Mouse (Mus musculus) left cerebral cortex, postnatal 36 days (tissue): Measurements from ENCODE around the gene Gm49380. TPM values are rescaled to one million over a fixed set of nuclear protein-coding genes. Genes with fewer than 3 reads are reported as not detected.

Experiments used
- DNase-seq, 2 experiments: peaks; one replicate each; pipeline ENCODE4 v3.0.0; 2021 to 2022; ENCODE audit warnings: low spot score in 2 of 2, mixed read lengths in 1 of 2
- intact Hi-C: fragments of 180-260 bp; cut with DNase I; formaldehyde crosslinking; loops from one replicate; pipeline ENCODE4 v1.15.1; 2025
- total RNA-seq, 2 experiments: library from RNA; stranded (reverse); gene quantifications; 2 replicates each; pipeline ENCODE4 v1.2.3; 2021

Gm49380 gene
- total RNA-seq, 2 experiments from 2014 or later: 1.0 TPM; not detected in 1

DNA sequence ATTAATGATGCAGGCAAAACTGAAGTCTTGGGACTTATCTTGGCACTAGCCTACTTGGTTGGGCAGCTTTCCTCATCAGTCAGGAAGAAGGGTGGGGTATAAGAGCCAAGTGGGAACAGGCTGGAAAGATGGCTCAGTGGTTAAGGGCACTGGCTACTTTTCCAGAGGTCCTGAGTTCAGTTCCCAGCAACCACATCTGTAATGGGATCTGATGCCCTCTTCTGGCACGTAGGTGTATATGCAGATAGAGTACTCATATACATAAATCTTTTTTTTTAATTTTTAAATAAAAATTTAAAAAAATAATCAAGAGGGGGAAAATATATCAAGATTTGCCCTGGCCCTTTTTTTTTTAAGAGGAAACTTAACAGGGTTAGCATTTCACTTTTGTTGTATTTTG is 48.1 kb downstream of the Gm49380 start:
- no peak for DNase-seq
- intact Hi-C loops: no loop called here

DNA sequence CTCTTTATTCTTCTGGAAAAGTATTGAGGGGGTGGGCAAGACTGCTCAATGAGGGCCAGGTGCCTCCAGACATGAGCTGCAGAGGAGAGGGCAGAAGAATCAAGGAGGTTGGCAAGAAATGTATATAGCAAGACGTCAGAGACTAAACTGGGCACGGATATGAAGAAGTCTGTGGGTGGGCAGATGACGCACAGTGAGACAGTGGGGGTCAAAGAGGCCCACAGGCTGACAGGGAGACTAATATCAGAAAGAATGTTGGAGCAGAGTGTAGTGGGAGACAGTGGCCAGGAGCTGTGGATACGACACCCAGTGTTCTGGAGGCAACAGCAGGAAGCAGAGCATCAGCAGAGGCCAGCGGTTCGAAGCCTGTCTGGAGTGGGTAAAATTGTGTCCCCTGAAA is 54.7 kb downstream of the Gm49380 start:
- intact Hi-C loops: no loop called here

DNA sequence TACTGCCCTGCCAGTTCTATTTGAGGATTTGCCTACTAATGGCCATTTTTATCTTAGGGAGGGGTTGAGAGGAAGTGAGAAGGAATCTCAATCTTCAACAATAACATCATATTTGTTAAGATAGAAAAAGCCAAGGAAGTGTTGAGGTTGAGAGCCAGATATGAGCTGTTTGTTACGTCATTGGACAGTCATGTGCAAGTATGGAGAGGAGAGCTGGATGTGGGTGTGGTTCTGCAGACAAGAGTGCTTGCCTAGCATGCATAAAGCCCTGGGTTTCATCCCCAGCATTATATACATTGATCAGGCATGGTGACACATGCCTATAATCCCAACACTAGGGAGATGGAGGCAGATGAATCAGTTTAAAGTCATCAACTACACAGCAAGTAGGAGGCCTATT is 59.4 kb downstream of the Gm49380 start:
- intact Hi-C loops: no loop called here

More for the DNA sequence above, 54.7 kb downstream of the Gm49380 start:
- DNase-seq: no peak

DNA sequence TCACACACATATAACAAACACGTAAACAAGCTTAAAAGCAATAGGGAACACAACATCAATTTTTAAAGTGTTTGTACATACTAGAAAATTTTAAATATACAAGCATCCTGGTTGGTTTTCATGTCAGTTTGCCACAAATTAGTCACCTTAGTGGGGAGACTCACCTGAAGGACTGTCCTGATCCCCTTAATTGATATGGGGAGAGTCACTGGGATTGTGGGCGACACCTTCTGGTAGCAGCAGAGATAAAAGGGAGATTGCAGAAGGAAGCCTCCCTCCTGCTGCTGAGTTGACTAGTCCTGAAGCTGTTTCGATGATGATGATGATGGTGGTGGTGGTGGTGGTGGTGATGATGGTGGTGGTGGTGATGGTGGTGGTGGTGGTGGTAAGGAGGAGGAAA is 60.4 kb downstream of the Gm49380 start:
- no peak for DNase-seq
- intact Hi-C loops: no loop called here

More for the DNA sequence above, 59.4 kb downstream of the Gm49380 start:
- DNase-seq: no peak

DNA sequence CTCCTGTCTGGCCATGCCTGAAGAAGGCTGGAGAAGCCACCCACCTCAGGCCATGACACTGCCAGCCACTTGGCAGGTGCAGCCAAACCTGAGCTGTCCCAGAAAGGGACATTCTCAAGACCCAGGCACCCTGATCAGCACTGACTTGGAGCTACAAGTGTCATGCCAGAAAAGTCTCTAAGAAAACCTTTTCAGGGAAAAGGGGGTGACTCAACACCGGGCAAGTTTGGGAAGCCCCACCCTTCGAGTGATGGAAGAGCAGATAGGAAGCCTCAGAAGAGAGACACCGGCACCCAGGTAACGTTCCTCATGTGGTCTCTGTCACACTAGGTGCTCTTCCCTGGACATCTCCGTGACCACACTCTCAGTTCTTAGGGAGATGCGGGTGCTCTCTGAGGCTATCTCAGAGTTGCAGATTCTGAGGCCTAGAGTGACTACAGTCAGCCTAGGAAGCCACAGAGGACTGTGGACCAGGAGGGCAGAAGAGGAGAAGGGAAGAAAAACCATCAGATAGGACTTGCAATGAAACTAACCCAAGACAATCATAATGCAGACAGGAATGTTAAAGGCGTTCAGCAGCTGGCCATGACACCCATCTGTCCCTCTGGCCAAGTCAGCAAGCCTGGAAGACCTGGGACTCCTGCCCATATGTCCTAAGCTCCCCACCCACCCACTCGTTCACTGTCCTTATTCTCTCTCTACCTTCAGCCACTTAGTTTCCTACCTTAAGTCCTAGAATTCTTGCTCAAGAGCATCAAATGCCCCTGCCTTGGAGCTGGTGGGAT is 63.7 kb downstream of the Gm49380 start:
- intact Hi-C loops: no loop called here

DNA sequence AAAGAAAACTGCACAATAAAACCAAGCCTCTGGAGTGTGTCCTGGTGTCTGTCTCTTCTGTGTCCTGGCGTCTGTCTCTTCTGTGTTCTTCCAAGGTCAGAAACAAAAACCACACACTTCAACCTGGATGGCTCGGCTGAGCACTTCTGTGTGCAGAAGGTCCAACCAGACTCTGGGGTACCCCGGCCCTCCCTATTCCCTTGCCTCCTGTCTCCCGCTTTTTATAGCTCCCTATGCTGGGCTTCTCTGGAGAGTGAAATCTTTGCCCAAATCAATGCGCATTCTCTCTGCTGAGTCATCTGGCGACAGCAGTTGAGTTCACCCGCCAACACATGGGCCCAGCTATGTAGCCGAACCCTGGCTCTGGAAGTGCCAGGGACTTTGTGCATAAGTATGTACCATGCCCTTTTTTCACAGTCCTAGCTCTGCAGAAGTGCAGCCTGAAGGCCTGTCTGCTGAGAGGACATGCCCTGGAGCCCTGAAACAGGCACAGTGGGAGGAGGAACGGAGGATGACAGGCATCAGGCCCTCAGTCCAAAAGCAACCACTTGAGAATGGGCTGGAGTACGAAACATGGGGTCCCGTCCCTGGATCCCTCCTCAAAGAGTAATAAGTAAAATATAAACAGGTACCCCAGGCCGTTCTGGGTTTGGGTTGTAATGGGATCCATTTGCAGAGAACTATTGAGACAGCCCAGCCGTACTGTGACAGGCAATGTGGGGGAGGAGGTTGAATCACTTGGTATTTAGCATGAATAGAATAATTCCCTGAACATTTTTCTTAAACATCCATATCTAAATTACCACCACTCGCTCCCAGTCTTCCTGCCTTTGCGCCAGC is 64.5 kb downstream of the Gm49380 start:
- intact Hi-C loops: no loop called here
- peak; percentile 65 to 73 for DNase-seq

More for the DNA sequence above, 63.7 kb downstream of the Gm49380 start:
- no peak for DNase-seq

DNA sequence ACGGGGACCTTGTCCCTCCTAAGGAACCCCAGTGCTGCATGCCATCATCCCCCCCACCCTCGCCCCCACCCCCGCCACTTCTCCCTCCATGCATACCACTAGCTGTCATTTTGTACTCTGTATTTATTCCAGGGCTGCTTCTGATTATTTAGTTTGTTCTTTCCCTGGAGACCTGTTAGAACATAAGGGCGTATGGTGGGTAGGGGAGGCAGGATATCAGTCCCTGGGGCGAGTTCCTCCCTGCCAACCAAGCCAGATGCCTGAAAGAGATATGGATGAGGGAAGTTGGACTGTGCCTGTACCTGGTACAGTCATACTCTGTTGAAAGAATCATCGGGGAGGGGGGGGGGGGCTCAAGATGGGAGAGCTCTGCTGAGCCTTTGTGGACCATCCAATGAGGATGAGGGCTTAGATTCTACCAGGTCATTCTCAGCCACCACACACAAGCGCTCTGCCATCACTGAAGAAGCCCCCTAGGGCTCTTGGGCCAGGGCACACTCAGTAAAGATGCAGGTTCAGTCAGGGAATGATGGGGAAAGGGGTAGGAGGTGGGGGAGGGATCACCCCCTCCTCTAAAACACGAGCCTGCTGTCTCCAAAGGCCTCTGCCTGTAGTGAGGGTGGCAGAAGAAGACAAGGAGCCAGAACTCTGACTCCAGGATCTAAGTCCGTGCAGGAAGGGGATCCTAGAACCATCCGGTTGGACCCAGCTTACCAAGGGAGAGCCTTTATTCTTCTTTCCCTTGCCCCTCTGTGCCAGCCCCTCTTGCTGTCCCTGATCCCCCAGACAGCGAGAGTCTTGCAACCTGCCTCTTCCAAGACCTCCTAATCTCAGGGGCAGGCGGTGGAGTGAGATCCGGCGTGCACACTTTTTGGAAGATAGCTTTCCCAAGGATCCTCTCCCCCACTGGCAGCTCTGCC is 65.5 kb downstream of the Gm49380 start:
- no peak for DNase-seq
- intact Hi-C loops: no loop called here

DNA sequence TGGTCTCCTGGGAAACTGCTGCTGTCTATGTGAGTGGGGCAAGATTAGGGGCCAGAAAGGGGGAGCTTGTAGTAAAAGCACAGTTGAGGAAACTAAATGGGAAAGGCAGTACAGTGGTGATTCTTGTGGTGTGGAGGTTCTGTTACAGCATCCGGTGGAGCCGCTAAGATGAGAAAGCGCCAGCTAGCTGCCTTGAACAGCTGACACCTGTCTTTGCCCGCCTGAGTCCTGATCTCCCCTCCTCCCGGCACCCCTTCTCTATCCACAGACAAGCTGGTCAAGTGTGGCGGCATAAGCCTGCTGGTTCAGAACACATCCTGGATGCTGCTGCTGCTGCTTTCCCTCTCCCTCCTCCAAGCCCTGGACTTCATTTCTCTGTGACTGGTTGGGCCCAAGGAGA is 66.2 kb downstream of the Gm49380 start:
- intact Hi-C loops: no loop called here
- DNase-seq: no peak

DNA sequence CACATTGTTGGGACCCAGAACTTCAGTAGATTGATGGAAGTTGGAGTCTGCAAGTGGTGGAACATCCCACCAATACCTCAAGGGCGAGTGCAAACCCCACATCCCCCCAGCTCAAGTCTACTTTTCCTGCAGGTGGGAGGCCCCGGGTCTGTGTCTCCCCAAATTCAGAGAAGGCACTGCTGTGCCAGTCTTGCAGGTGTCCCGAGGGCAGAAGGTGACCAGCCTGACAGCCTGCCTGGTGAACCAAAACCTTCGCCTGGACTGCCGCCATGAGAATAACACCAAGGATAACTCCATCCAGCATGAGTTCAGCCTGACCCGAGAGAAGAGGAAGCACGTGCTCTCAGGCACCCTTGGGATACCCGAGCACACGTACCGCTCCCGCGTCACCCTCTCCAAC is 66.9 kb downstream of the Gm49380 start:
- intact Hi-C loops: no loop called here
- no peak for DNase-seq

DNA sequence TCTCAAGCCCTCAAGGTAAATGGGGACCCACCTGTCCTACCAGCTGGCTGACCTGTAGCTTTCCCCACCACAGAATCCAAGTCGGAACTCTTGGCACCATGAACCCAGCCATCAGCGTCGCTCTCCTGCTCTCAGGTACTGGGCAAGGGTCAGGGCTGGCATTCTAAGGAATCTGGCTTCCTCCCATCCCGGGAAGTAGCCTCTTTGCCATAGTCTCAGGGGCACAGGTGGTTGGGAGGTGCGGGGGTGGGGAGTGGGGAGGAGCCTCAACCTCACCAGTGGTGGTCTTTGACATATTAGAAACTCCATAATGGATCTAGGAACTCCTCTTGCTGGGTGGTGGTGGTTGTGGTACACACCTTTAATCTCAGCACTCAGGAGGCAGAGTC is 67.4 kb downstream of the Gm49380 start:
- intact Hi-C loops: no loop called here

DNA sequence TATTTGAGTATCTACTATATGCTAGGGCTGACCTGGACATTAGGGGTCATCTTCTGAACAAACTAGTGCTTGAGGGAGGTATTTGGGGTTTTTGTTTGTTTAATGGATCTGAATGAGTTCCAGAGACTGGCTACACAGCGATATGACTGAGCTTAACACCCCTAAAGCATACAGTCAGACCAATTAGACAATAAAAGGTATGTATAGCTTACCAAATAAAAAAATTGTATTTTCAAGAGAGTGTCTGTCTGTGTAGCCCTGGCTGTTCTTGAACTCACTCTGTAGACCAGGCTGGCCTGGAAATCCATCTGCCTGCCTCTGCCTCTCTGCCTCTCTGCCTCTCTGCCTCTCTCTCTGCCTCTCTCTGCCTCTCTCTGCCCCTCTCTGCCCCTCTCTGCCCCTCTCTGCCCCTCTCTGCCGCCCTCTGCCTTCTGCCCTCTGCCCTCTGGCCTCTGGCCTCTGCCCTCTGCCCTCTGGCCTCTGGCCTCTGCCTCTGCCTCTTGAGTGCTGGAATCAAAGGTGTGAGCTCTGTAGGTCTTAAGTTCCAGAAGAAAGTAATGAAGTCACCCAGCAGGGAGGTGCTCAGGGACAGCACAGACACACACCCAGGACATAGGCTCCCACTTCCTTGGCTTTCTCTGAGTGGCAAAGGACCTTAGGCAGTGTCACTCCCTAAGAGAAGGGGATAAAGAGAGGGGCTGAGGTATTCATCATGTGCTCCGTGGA is 68.0 kb downstream of the Gm49380 start:
- intact Hi-C loops: no loop called here
- no peak for DNase-seq

More for the DNA sequence above, 67.4 kb downstream of the Gm49380 start:
- DNase-seq: no peak

DNA sequence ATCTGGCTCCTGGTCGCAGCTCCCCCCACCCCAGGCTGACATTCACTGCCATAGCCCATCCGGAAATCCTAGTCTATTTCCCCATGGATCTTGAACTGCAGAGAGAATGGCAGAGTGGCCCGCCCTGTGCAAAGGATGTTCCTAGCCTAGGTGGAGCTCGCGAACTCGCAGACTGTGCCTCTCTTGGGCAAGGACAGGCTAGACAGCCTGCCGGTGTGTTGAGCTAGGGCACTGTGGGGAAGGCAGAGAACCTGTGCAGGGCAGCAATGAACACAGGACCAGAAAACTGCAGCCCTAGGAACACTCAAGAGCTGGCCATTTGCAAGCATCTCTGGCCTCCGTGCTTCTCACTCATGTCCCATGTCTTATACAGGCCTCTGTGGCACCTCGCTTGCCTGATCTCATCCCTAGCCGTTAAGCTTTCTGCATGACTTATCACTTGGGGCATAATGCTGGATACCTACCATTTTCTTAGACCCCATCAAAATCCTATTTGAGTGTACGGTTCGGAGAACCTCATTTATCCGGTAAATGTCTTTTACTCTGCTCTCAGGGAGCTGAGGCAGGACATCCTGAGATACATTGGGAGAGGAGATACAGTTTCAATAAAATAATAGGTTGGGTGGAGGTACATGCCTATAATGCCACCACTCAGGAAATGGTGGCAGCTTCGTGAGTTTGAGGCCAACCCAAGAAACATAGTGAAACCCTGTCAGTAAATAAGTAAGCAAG is 68.7 kb downstream of the Gm49380 start:
- peak in 1 of 2 experiments; percentile 40 for DNase-seq
- intact Hi-C loops: loop anchor here (5.0 kb wide), 1 partner anchor 42 kb away; no protein-coding TSS in a partner anchor

DNA sequence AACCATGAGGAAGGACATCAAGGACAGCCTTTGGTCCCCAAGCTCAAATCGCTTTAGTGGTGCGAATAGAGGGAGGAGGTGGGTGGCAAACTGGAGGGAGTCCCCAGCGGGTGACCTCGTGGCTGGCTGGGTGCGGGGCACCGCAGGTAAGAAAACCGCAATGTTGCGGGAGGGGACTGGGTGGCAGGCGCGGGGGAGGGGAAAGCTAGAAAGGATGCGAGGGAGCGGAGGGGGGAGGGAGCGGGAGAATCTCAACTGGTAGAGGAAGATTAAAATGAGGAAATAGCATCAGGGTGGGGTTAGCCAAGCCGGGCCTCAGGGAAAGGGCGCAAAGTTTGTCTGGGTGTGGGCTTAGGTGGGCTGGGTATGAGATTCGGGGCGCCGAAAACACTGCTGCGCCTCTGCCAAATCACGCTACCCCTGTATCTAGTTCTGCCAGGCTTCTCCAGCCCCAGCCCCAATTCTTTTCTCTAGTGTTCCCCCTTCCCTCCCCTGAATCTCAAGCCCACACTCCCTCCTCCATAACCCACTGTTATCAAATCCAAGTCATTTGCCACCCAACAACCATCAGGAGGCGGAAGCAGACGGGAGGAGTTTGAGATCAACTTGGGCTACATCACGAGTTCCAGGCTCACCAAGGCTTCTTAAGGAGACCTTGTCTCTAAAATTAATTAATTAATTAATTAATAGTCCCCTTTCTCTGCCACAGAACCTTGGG is 69.4 kb downstream of the Gm49380 start:
- peak in 1 of 2 experiments; percentile 34 for DNase-seq
- intact Hi-C loops: loop anchor here (2.0 to 5.0 kb wide), 2 partner anchors 23 to 42 kb away; partner anchors contain the start of gene Usp2

DNA sequence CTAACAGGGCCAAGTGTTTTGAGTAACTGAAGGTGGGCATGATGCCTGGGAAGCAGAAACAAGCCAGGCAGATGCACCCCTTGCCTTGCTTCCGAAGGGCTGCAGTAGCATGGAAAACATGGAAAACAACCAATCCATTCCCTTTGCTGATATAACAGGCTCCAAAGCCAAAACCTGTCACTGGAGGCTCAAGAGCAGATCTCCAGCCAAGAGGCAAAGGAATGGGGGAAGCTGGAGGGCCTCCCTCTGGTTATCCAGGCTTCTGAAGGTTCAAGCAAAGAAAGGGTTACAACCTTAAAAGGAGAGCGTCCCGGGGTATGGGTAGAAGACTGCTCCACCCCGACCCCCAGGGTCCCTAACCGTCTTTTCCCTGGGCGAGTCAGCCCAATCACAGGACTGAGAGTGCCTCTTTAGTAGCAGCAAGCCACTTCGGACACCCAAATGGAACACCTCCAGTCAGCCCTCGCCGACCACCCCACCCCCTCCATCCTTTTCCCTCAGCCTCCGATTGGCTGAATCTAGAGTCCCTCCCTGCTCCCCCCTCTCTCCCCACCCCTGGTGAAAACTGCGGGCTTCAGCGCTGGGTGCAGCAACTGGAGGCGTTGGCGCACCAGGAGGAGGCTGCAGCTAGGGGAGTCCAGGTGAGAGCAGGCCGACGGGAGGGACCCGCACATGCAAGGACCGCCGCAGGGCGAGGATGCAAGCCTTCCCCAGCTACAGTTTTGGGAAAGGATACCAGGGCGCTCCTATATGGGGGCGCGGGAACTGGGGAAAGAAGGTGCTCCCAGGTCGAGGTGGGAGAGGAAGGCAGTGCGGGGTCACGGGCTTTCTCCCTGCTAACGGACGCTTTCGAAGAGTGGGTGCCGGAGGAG is 70.2 kb downstream of the Gm49380 start, which contains the start of gene Thy1:
Gene Thy1, plus strand, starts transcription at position 549 of the 872 bp plus-strand sequence.
- intact Hi-C loops: loop anchor here (2.0 to 5.0 kb wide), 2 partner anchors 24 to 41 kb away; partner anchors contain the start of gene Usp2
- peak; percentile 76 to 82 for DNase-seq

DNA sequence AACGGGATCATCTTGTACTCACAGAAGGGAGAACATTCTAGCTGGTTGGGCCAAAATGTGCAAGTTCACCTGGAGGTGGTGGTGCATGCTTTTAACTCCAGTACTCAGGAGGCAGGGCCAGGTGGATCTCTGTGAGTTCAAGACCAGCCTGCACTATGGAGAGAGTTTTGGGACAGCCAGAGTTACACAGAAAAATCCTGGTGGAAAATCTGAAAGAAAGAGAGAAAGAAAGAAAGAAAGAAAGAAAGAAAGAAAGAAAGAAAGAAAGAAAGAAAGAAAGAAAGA is 71.0 kb downstream of the Gm49380 start:
- DNase-seq: no peak
- intact Hi-C loops: loop anchor here (2.0 to 5.0 kb wide), 2 partner anchors 24 to 40 kb away; partner anchors contain the start of gene Usp2

DNA sequence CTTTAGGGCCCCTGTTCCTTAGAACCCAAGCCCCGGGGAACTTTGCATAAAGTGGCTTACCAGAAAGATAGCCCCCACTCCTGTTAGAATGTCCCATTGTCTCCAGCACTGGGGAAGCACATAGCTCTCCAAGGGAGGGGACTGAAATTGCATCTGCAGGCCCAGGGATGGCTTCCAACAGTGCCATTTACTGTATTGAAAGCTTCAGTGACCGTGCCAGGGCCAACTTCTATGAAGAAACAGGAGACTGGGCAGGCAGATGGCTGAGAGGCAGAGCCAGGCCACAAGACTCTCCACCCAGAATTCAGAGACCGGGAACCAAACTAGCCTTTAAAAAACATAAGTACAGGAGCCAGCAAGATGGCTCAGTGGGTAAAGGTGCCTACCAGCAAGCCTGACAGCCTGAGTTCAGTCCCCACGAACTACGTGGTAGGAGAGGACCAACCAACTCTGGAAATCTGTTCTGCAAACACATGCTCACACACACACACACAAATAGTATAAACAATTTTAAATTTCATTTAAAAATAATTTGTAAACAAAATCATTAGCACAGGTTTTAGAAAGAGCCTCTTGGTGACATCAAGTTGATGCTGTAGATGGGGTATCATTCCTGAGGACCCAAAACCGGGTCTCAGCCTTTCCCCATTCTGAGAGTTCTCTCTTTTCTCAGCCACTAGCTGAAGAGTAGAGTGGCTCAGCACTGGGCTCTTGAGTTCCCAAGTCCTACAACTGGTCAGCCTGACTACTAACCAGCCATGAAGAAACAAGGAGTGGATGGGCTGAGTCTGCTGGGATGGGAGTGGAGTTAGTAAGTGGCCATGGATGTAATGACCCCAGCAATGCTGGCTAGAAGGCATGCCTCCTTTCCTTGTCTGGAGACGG is 71.5 kb downstream of the Gm49380 start:
- intact Hi-C loops: loop anchor here (2.0 to 5.0 kb wide), 2 partner anchors 25 to 39 kb away; partner anchors contain the start of gene Usp2
- no peak for DNase-seq
